Mouse (Mus musculus) ZHBTc4 (cell line): Measurements from ENCODE around the gene Sds.

Experiments
- DNase-seq: peaks from one replicate; pipeline ENCODE4 v3.0.0-alpha.2; 2011; ENCODE audit warnings: low read depth, low spot score

The Sds gene

DNA sequence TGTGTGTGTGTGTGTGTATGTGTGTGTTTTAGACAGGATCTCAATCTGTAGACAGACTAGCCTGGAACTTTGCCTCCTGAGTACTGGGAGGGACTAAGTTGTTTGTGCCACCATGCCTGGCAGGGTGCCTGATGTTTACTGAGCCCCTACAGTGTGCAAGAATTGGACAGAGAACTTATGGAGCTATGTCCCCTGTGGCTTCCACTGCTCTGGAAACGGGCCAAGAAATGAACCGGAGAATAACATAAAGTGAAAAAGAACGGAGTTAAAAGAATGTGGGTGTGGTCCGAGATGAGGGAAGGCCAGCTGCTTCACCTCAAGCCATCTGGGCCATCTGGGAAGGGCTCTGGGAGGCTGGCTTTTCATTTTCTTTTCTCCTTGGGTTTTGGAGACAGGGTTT is 38.4 kb downstream of the Sds start:
- peak; percentile 67 for DNase-seq

GRCm38 (mm10) chr5:120515451-120515850 is 39.1 kb downstream of the Sds start:
- no peak for DNase-seq

- DNase-seq: no peak
Measured at GRCm38 (mm10) chr5:120516221-120516984, 40.1 kb downstream of the Sds start.

DNA sequence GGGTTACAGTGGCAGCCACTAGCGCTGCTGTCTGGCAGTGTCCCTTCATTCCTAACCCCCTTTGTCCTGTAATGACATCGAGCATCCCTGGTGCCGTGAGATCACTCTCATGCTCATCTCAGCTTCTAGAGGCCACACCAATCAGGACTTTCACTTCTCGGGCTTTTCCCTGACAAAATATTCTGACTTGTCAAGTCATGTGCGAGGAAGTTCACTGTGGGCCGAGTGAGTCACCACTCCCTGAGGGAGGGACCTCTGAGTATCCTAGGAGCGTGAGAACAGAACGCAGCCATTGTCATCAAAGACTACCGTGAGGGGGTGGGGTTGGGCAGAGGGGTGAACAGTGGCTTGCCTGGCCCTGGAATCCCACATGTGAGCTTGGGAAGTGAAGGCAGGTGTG is 41.2 kb downstream of the Sds start:
- DNase-seq: peak; percentile 87

DNA sequence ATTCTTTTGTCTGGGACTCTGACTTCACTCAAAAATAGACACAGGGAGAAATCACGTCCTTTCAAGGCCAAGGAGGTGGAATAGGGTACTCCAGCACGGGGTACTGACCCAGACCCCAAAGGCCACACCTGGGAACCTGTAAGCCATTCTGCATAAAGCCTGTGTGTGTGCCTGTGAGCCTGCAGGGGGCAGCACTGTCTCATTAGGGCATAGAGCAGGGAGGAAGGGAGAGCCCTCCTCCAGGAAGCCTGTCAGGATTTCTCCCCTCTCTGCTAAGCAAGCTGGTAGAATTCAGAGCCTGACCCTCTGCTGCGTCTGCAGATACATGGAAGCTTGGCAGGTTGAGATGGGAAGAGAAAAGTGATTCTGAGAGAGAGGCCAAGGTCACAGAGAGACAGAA is 46.3 kb downstream of the Sds start:
- peak; percentile 83 for DNase-seq

GRCm38 (mm10) chr5:120524736-120525135 is 48.4 kb downstream of the Sds start:
- DNase-seq: no peak

- DNase-seq: peak; percentile 46
Measured at GRCm38 (mm10) chr5:120525737-120526136, 49.4 kb downstream of the Sds start.

DNA sequence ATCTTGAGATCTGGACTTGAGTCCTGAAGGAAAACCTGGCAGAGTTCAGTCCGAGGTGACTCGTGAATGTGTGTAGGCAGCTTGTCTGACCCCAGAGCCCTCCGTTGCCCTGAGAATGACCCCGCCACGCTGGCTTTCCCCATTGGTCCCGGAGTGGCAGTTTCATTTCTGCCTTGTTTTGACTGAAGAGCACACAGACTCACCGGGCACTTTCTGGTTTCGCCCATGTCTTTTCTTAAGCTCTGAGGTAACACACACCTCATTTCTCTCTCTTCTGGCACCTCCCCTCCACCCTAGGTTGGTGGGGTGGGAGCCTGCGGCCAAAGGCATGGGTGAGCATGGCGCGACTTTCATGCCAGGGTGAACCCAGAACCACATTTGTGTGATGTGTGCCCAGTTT is 50.0 kb downstream of the Sds start:
- DNase-seq: no peak

GRCm38 (mm10) chr5:120527296-120527964 is 51.1 kb downstream of the Sds start:
- DNase-seq: no peak

DNA sequence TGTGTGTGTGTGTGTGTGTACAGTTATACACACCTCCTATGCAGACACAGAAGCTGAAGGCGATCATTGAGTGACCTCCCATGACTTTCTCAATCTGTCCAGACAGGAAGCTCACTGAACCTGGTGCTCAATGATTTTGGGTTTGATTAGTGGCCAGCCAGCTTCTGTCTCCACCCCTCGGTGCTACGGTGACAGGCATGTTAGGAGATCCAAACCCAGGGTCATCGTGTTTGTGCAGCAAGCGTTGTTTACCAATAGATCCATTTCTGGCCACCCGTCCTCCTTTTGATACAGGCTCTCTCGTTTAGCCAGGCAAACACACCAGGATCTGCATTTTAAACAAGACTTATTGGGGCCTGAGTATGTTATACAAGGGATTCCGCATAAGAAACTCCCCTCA is 55.3 kb downstream of the Sds start:
- DNase-seq: no peak
